Comparison of ENCODE assay signal across 20 mouse cellular contexts in the genomic region with DNA sequence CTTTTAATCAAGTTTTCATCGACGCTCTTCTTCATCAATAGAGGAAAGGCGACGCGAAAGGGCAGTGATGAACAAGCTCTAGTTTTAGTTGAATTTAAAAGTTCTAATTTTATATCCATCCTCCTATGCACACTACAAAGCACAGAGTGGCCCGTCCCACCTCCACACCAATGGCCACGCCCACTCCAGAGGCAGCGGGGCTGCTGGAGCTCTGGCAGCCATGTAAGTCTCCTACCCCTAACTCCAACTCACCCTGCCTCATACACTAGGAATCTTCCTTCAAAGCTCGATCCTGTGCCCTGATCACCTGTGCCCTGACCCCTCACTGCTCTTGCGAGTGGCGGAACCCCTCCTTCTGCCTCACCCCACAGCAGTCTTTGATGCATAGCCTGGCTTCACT.
"Had no signal": no experiment of that assay in that cellular context is flagged by ENCODE, and none has a peak within 500 bp of the region (broad histone marks: within the 10 kb centered on the region; RNA-seq: fewer than 3 reads in every experiment).

No protein-coding gene starts in this region.

- H3K36me3 ChIP-seq: limb, embryonic 15.5 days; liver, embryonic 15.5 days; lung, embryonic 15.5 days; midbrain, embryonic 15.5 days; neural tube, embryonic 13.5 days; stomach, embryonic 15.5 days had no signal

- DNase-seq: kidney, adult 18-20 months; kidney, adult 9 months; kidney, postnatal 14 days; kidney, postnatal 4 days; left cerebral cortex, postnatal 4 days; lung, adult 18-20 months; lung, postnatal 10 days; lung, postnatal 36 days; retina, postnatal 1 day; right cerebral cortex, postnatal 25 days; spleen, adult 18-20 months; thymus, postnatal 25 days had no signal

- H3K9me3 ChIP-seq: limb, embryonic 12.5 days; limb, embryonic 15.5 days; liver, embryonic 15.5 days; lung, embryonic 15.5 days; midbrain, embryonic 15.5 days; neural tube, embryonic 13.5 days; stomach, embryonic 15.5 days had no signal

- H3K4me3 ChIP-seq: limb, embryonic 12.5 days; limb, embryonic 15.5 days; liver, embryonic 15.5 days; lung, embryonic 15.5 days; midbrain, embryonic 15.5 days; myocyte; neural tube, embryonic 13.5 days; stomach, embryonic 15.5 days had no signal

- ATAC-seq: midbrain, embryonic 15.5 days had no signal

- H3K27me3 ChIP-seq: limb, embryonic 15.5 days; lung, embryonic 15.5 days; midbrain, embryonic 15.5 days; neural tube, embryonic 13.5 days; stomach, embryonic 15.5 days had no signal

- H3K27ac ChIP-seq: limb, embryonic 12.5 days; limb, embryonic 15.5 days; liver, embryonic 15.5 days; lung, embryonic 15.5 days; midbrain, embryonic 15.5 days; neural tube, embryonic 13.5 days; stomach, embryonic 15.5 days had no signal
